Mouse (Mus musculus): ENCODE results near the gene Trpc5os.

- TF ChIP-seq CTCF (IDR thresholded peaks at IDR 0.05; ENCODE audit: low read depth): no peak
- no peak for TF ChIP-seq EP300 (IDR thresholded peaks at IDR 0.05; ENCODE audit: low read depth)
These were observed 69.7 kb downstream of the Trpc5os start for GRCm38 (mm10) chrX:144526042-144526441.

All from liver, embryonic 14.5 days (tissue).